In the genomic region with DNA sequence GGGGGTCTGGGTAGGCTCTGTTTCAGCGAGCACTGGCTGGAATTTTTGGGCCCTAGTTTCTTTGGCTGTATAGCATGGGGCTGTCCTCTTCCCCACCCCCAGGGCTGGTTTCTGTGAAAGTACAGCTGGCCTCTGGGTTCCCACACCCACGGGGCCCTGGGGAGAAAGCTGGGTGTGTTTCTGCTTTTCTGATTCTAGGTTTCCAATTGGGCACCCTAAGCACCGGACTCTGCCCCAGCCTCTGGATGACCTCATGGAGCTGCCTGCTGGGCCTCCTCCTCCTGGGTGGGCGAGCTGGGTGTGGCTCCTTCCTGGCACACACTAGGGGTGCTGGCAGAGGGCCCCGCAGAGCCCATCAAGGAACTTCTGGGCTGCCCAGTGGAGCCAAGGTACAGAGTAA, we compare ENCODE assay signal across 10 mouse cellular contexts. TPM values are rescaled to one million over a fixed set of nuclear protein-coding genes. Genes with fewer than 3 reads are reported as not detected.
DNase-seq lines count a peak whose midpoint lies in the region; ATAC-seq and TF ChIP-seq lines count a peak whose summit lies in the region.
"Had no signal": no experiment of that assay in that cellular context is flagged by ENCODE, and none has a peak within 500 bp of the region (broad histone marks: within the 10 kb centered on the region; RNA-seq: fewer than 3 reads in every experiment).

No protein-coding gene starts in this region.

- no peak for TF ChIP-seq CTCF in layer of hippocampus, adult 2 months (conservative IDR thresholded peaks at IDR 0.05)

- H3K27ac ChIP-seq in layer of hippocampus, adult 2 months, result peak overlapping the region; percentile 66
- peak overlapping the region; percentile 23; the same call in 1 of the 2 replicates for H3K27ac ChIP-seq in heart, embryonic 10.5 days
- no peak overlapping the region for H3K27ac ChIP-seq in forebrain, embryonic 13.5 days
- H3K27ac ChIP-seq: neural tube, embryonic 12.5 days had no signal

- DNase-seq in layer of hippocampus, adult 2 months (ENCODE audit: low spot score in 2 of 2), result no peak
- DNase-seq in layer of hippocampus, adult 18-20 months (ENCODE audit: low spot score in 2 of 2), result no peak
- no peak for DNase-seq in heart, embryonic 10.5 days (ENCODE audit: low spot score)
- peak; percentile 84 to 96 for DNase-seq in kidney, postnatal 25 days
- DNase-seq in spleen, adult 18-20 months, result peak; percentile 60 to 66
- no peak for DNase-seq in layer of hippocampus, postnatal 14 days (ENCODE audit: low spot score in 2 of 2)
- DNase-seq in right cerebral cortex, postnatal 4 days, result no peak

- H3K4me2 ChIP-seq in forebrain, embryonic 13.5 days, result no peak overlapping the region
- H3K4me2 ChIP-seq: neural tube, embryonic 12.5 days had no signal

- no peak for ATAC-seq in forebrain, embryonic 13.5 days

- no peaks in the 10 kb centered on the region for H3K36me3 ChIP-seq in heart, embryonic 10.5 days
- no peaks in the 10 kb centered on the region for H3K36me3 ChIP-seq in forebrain, embryonic 13.5 days (ENCODE audit: poor library complexity, severe bottlenecking)
- H3K36me3 ChIP-seq: neural tube, embryonic 12.5 days had no signal

- no peaks in the 10 kb centered on the region for H3K27me3 ChIP-seq in heart, embryonic 10.5 days (ENCODE audit: insufficient read depth, poor library complexity, severe bottlenecking)
- no peaks in the 10 kb centered on the region for H3K27me3 ChIP-seq in forebrain, embryonic 13.5 days
- H3K27me3 ChIP-seq: neural tube, embryonic 12.5 days had no signal

- H3K9me3 ChIP-seq in heart, embryonic 10.5 days, result no peaks in the 10 kb centered on the region
- H3K9me3 ChIP-seq in forebrain, embryonic 13.5 days (replicated peaks), result no peaks in the 10 kb centered on the region
- H3K9me3 ChIP-seq: neural tube, embryonic 12.5 days had no signal

- no peak overlapping the region for H3K4me3 ChIP-seq in layer of hippocampus, adult 2 months
- H3K4me3 ChIP-seq in heart, embryonic 10.5 days, result no peak overlapping the region
- no peak overlapping the region for H3K4me3 ChIP-seq in forebrain, embryonic 13.5 days
- H3K4me3 ChIP-seq: erythroblast, embryonic 14.5 days; neural tube, embryonic 12.5 days had no signal

- 62% methylated on average over 5 of the region's 5 CpGs for WGBS in heart, embryonic 10.5 days
- 80% methylated on average over 5 of the region's 5 CpGs for WGBS in forebrain, embryonic 13.5 days

- no peak overlapping the region for H3K9ac ChIP-seq in forebrain, embryonic 13.5 days
- H3K9ac ChIP-seq: neural tube, embryonic 12.5 days had no signal

- peaks cover 32% of the 10 kb centered on the region for H3K4me1 ChIP-seq in heart, embryonic 10.5 days
- no peaks in the 10 kb centered on the region for H3K4me1 ChIP-seq in forebrain, embryonic 13.5 days
- H3K4me1 ChIP-seq: neural tube, embryonic 12.5 days had no signal

RNA-seq across cellular contexts. Expression of a gene that starts 16.8 kb away (rescaled TPM):
- total RNA-seq in layer of hippocampus, adult 2 months (2021), result 10 to 100 TPM; 11.8 to 14.0 TPM
- total RNA-seq in layer of hippocampus, adult 18-20 months (2021), result 10 to 100 TPM; 10.5 to 12.1 TPM
- polyA plus RNA-seq in heart, embryonic 10.5 days (2016; fragmentation: Nextera tagmentation; extraction: Ambion mirVana), result 5.7 and 6.0 TPM in 2 replicates
- polyA plus RNA-seq in forebrain, embryonic 13.5 days (2015; fragmentation: Nextera tagmentation; extraction: Ambion mirVana), result 2.2 and 2.3 TPM in 2 replicates
- 10 to 100 TPM in 1 of 2 experiments, 1 to 10 TPM in 1; 9.8 to 10.1 TPM for total RNA-seq in layer of hippocampus, postnatal 14 days (2021)

Comparison
In these comparisons a context has a peak if more than half of its experiments do, and no peak if none do; other contexts are left out.
1. DNase-seq: peak in kidney, postnatal 25 days (2 of 2) and spleen, adult 18-20 months (2 of 2); none in layer of hippocampus, adult 2 months (0 of 2), layer of hippocampus, adult 18-20 months (0 of 2), heart, embryonic 10.5 days (single experiment), layer of hippocampus, postnatal 14 days (0 of 2) and right cerebral cortex, postnatal 4 days (single experiment).